ENCODE assay signal across 17 mouse cellular contexts in the genomic region with DNA sequence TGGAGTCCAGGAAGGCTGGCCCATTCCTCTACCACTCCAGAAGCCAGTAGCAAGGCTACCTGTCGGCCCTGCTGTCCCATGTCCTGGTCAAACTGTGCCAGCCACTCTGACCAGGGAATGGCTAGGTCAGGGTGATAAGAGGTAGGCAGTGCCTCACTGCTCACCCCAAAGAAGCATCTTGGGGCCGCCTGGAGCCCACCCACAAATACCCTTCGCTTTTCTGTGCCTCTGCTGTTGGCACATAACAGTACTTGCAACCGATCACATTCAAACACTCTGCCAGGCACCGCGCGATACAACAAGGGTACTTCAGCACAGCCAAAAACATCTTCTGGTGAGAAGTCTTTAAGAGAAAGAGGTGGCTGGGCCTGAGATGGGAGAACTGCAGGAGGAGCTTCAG. TPM values are rescaled to one million over a fixed set of nuclear protein-coding genes. Genes with fewer than 3 reads are reported as not detected.
DNase-seq lines count a peak whose midpoint lies in the region; ATAC-seq and TF ChIP-seq lines count a peak whose summit lies in the region.
"Had no signal": no experiment of that assay in that cellular context is flagged by ENCODE, and none has a peak within 500 bp of the region (broad histone marks: within the 10 kb centered on the region; RNA-seq: fewer than 3 reads in every experiment).

No protein-coding gene starts in this region.

- no peak for ATAC-seq in heart, embryonic 12.5 days (ENCODE audit: insufficient number of reproducible peaks, low FRiP score)
- no peak for ATAC-seq in midbrain, embryonic 13.5 days
- no peak for ATAC-seq in midbrain, postnatal 0 days (ENCODE audit: low FRiP score)
- ATAC-seq in hindbrain, embryonic 12.5 days (ENCODE audit: low FRiP score): no peak
- no peak for ATAC-seq in neural tube, embryonic 13.5 days (ENCODE audit: low read depth)
- no peak for ATAC-seq in kidney, embryonic 14.5 days (ENCODE audit: low FRiP score, low TSS enrichment)

- H3K27ac ChIP-seq in heart, embryonic 10.5 days: peak overlapping the region; percentile 4; the same call in 1 of the 2 replicates
- no peak overlapping the region for H3K27ac ChIP-seq in heart, embryonic 12.5 days (ENCODE audit: poor library complexity, severe bottlenecking)
- H3K27ac ChIP-seq in midbrain, embryonic 13.5 days: no peak overlapping the region
- H3K27ac ChIP-seq in midbrain, postnatal 0 days (ENCODE audit: low read depth, low read length): no peak overlapping the region
- H3K27ac ChIP-seq in hindbrain, embryonic 12.5 days: no peak overlapping the region
- H3K27ac ChIP-seq in neural tube, embryonic 13.5 days (replicated peaks): no peak overlapping the region
- H3K27ac ChIP-seq in kidney, embryonic 14.5 days (ENCODE audit: low read depth, low read length): no peak overlapping the region

- no peaks in the 10 kb centered on the region for H3K27me3 ChIP-seq in heart, embryonic 10.5 days (ENCODE audit: insufficient read depth, poor library complexity, severe bottlenecking)
- no peaks in the 10 kb centered on the region for H3K27me3 ChIP-seq in heart, embryonic 12.5 days (replicated peaks)
- H3K27me3 ChIP-seq in midbrain, embryonic 13.5 days: no peaks in the 10 kb centered on the region
- no peaks in the 10 kb centered on the region for H3K27me3 ChIP-seq in midbrain, postnatal 0 days (ENCODE audit: insufficient read depth, low read length)
- no peaks in the 10 kb centered on the region for H3K27me3 ChIP-seq in hindbrain, embryonic 12.5 days
- no peaks in the 10 kb centered on the region for H3K27me3 ChIP-seq in neural tube, embryonic 13.5 days
- no peaks in the 10 kb centered on the region for H3K27me3 ChIP-seq in kidney, embryonic 14.5 days (ENCODE audit: control insufficient read depth, insufficient read depth, low read length)
- H3K27me3 ChIP-seq: megakaryocyte, embryonic 14.5 days had no signal

- no peak overlapping the region for H3K9ac ChIP-seq in heart, embryonic 12.5 days
- H3K9ac ChIP-seq in midbrain, embryonic 13.5 days (replicated peaks): no peak overlapping the region; the same call in 1 of the 2 replicates
- H3K9ac ChIP-seq in midbrain, postnatal 0 days (replicated peaks; ENCODE audit: low read length, poor library complexity, severe bottlenecking): no peak overlapping the region
- H3K9ac ChIP-seq in hindbrain, embryonic 12.5 days: no peak overlapping the region
- no peak overlapping the region for H3K9ac ChIP-seq in neural tube, embryonic 13.5 days
- H3K9ac ChIP-seq in kidney, embryonic 14.5 days (ENCODE audit: low read depth, low read length): no peak overlapping the region

- H3K4me1 ChIP-seq in heart, embryonic 10.5 days: peaks cover 30% of the 10 kb centered on the region
- peaks cover 19% of the 10 kb centered on the region for H3K4me1 ChIP-seq in heart, embryonic 12.5 days (replicated peaks)
- H3K4me1 ChIP-seq in midbrain, embryonic 13.5 days (replicated peaks): peaks cover 36% of the 10 kb centered on the region
- peaks cover 9% of the 10 kb centered on the region for H3K4me1 ChIP-seq in midbrain, postnatal 0 days (ENCODE audit: insufficient read depth, low read length)
- peaks cover 21% of the 10 kb centered on the region for H3K4me1 ChIP-seq in hindbrain, embryonic 12.5 days
- H3K4me1 ChIP-seq in neural tube, embryonic 13.5 days (replicated peaks): peaks cover 30% of the 10 kb centered on the region
- peaks cover 10% of the 10 kb centered on the region; the same call in 1 of the 2 replicates for H3K4me1 ChIP-seq in kidney, embryonic 14.5 days (ENCODE audit: control insufficient read depth, insufficient read depth, low read length)

- H3K9me3 ChIP-seq in heart, embryonic 10.5 days: no peaks in the 10 kb centered on the region
- no peaks in the 10 kb centered on the region for H3K9me3 ChIP-seq in heart, embryonic 12.5 days (replicated peaks)
- no peaks in the 10 kb centered on the region for H3K9me3 ChIP-seq in midbrain, embryonic 13.5 days
- H3K9me3 ChIP-seq in midbrain, postnatal 0 days (ENCODE audit: low read length): no peaks in the 10 kb centered on the region
- no peaks in the 10 kb centered on the region for H3K9me3 ChIP-seq in hindbrain, embryonic 12.5 days (replicated peaks)
- no peaks in the 10 kb centered on the region for H3K9me3 ChIP-seq in neural tube, embryonic 13.5 days
- no peaks in the 10 kb centered on the region for H3K9me3 ChIP-seq in kidney, embryonic 14.5 days (ENCODE audit: control insufficient read depth, low read length)
- H3K9me3 ChIP-seq: megakaryocyte, embryonic 14.5 days had no signal

- DNase-seq in heart, embryonic 10.5 days (ENCODE audit: low spot score): no peak
- DNase-seq in midbrain, postnatal 0 days (ENCODE audit: low spot score): no peak
- DNase-seq in lung, adult 18-20 months: no peak
- DNase-seq: adrenal gland, postnatal 36 days; cerebellum, adult 11-12 months; heart, postnatal 10 days; kidney, adult 2 months; kidney, postnatal 14 days; lung, postnatal 14 days; retina, postnatal 1 day; right cerebral cortex, postnatal 4 days had no signal

- no peak for TF ChIP-seq CTCF in midbrain, postnatal 0 days (IDR thresholded peaks at IDR 0.05)

- H3K4me3 ChIP-seq in heart, embryonic 10.5 days: no peak overlapping the region
- H3K4me3 ChIP-seq in heart, embryonic 12.5 days: no peak overlapping the region
- peak overlapping the region; percentile 50 for H3K4me3 ChIP-seq in midbrain, embryonic 13.5 days (replicated peaks)
- H3K4me3 ChIP-seq in midbrain, postnatal 0 days (ENCODE audit: low read depth, low read length): no peak overlapping the region
- 0 out of 2 replicates have a peak overlapping the region, but pooled peaks have one; percentile 70 for H3K4me3 ChIP-seq in hindbrain, embryonic 12.5 days
- H3K4me3 ChIP-seq in neural tube, embryonic 13.5 days: peak overlapping the region; percentile 69
- H3K4me3 ChIP-seq in kidney, embryonic 14.5 days (ENCODE audit: low read length): no peak overlapping the region
- H3K4me3 ChIP-seq: megakaryocyte, embryonic 14.5 days had no signal

- H3K4me2 ChIP-seq in heart, embryonic 12.5 days: no peak overlapping the region
- peak overlapping the region; percentile 84; the same call in 1 of the 2 replicates for H3K4me2 ChIP-seq in midbrain, embryonic 13.5 days (replicated peaks)
- no peak overlapping the region; the same call in 1 of the 2 replicates for H3K4me2 ChIP-seq in midbrain, postnatal 0 days (ENCODE audit: low read depth, low read length, poor library complexity, severe bottlenecking)
- H3K4me2 ChIP-seq in hindbrain, embryonic 12.5 days (replicated peaks): 0 out of 2 replicates have a peak overlapping the region, but pooled peaks have one; percentile 81
- H3K4me2 ChIP-seq in neural tube, embryonic 13.5 days: peak overlapping the region; percentile 82; the same call in 1 of the 2 replicates
- no peak overlapping the region for H3K4me2 ChIP-seq in kidney, embryonic 14.5 days (replicated peaks; ENCODE audit: low read depth, low read length)

- peaks cover 31% of the 10 kb centered on the region for H3K36me3 ChIP-seq in heart, embryonic 10.5 days
- H3K36me3 ChIP-seq in heart, embryonic 12.5 days: peaks cover 18% of the 10 kb centered on the region
- H3K36me3 ChIP-seq in midbrain, embryonic 13.5 days: peaks cover 31% of the 10 kb centered on the region
- peaks cover 7% of the 10 kb centered on the region; the same call in 1 of the 2 replicates for H3K36me3 ChIP-seq in midbrain, postnatal 0 days (ENCODE audit: insufficient read depth, low read length)
- peaks cover 24% of the 10 kb centered on the region for H3K36me3 ChIP-seq in hindbrain, embryonic 12.5 days
- H3K36me3 ChIP-seq in neural tube, embryonic 13.5 days: peaks cover 37% of the 10 kb centered on the region
- peaks cover 22% of the 10 kb centered on the region for H3K36me3 ChIP-seq in kidney, embryonic 14.5 days (ENCODE audit: control insufficient read depth, insufficient read depth, low read length)

- 91% methylated on average over 7 of the region's 7 CpGs for WGBS in heart, embryonic 10.5 days
- 92% methylated on average over 7 of the region's 7 CpGs for whole genome bisulfite sequencing in heart, embryonic 12.5 days
- 90% methylated on average over 7 of the region's 7 CpGs for WGBS in midbrain, embryonic 13.5 days
- 89% methylated on average over 7 of the region's 7 CpGs for WGBS in midbrain, postnatal 0 days
- 97% methylated on average over 7 of the region's 7 CpGs for WGBS in hindbrain, embryonic 12.5 days
- 92% methylated on average over 7 of the region's 7 CpGs for WGBS in neural tube, embryonic 13.5 days
- 93% methylated on average over 7 of the region's 7 CpGs for WGBS in kidney, embryonic 14.5 days

RNA-seq across cellular contexts. Expression of a gene that starts 1.7 kb away (rescaled TPM):
- 2.4 and 2.9 TPM in 2 replicates for polyA plus RNA-seq in heart, embryonic 10.5 days (2016; fragmentation: Nextera tagmentation; extraction: Ambion mirVana)
- 1.5 and 1.9 TPM in 2 replicates for polyA plus RNA-seq in heart, embryonic 12.5 days (2016; fragmentation: Nextera tagmentation; extraction: Ambion mirVana)
- 16.4 and 16.9 TPM in 2 replicates for polyA plus RNA-seq in midbrain, embryonic 13.5 days (2015; fragmentation: Nextera tagmentation; extraction: Ambion mirVana)
- 9.0 and 11.4 TPM in 2 replicates for total RNA-seq in midbrain, postnatal 0 days (2014; rRNA removed)
- 10.6 and 10.9 TPM in 2 replicates for polyA plus RNA-seq in midbrain, postnatal 0 days (2015; fragmentation: Nextera tagmentation; extraction: Ambion mirVana)
- 11.0 and 11.3 TPM in 2 replicates for polyA plus RNA-seq in hindbrain, embryonic 12.5 days (2016; fragmentation: Nextera tagmentation; extraction: Ambion mirVana)
- 11.1 and 11.4 TPM in 2 replicates for polyA plus RNA-seq in neural tube, embryonic 13.5 days (2015; fragmentation: Nextera tagmentation; extraction: Ambion mirVana)
- polyA plus RNA-seq in kidney, embryonic 14.5 days (2014; fragmentation: Nextera tagmentation; extraction: Ambion mirVana): 2.9 and 4.0 TPM in 2 replicates

RNA-seq across cellular contexts. Expression of a gene that starts 14.7 kb away (rescaled TPM):
- 2.1 and 2.5 TPM in 2 replicates for polyA plus RNA-seq in heart, embryonic 10.5 days (2016; fragmentation: Nextera tagmentation; extraction: Ambion mirVana)
- polyA plus RNA-seq in heart, embryonic 12.5 days (2016; fragmentation: Nextera tagmentation; extraction: Ambion mirVana): 3.5 and 3.9 TPM in 2 replicates
- polyA plus RNA-seq in midbrain, embryonic 13.5 days (2015; fragmentation: Nextera tagmentation; extraction: Ambion mirVana): 1.4 and 2.0 TPM in 2 replicates
- total RNA-seq in midbrain, postnatal 0 days (2014; rRNA removed): 3.7 and 4.8 TPM in 2 replicates
- 2.1 and 2.7 TPM in 2 replicates for polyA plus RNA-seq in midbrain, postnatal 0 days (2015; fragmentation: Nextera tagmentation; extraction: Ambion mirVana)
- polyA plus RNA-seq in hindbrain, embryonic 12.5 days (2016; fragmentation: Nextera tagmentation; extraction: Ambion mirVana): 2.0 and 2.2 TPM in 2 replicates
- polyA plus RNA-seq in neural tube, embryonic 13.5 days (2015; fragmentation: Nextera tagmentation; extraction: Ambion mirVana): 1.6 and 2.3 TPM in 2 replicates
- 3.3 and 3.5 TPM in 2 replicates for polyA plus RNA-seq in kidney, embryonic 14.5 days (2014; fragmentation: Nextera tagmentation; extraction: Ambion mirVana)

RNA-seq across cellular contexts. Expression of a gene that starts 17.2 kb away (rescaled TPM):
- 40.6 and 46.3 TPM in 2 replicates for polyA plus RNA-seq in heart, embryonic 10.5 days (2016; fragmentation: Nextera tagmentation; extraction: Ambion mirVana)
- 33.7 and 34.2 TPM in 2 replicates for polyA plus RNA-seq in heart, embryonic 12.5 days (2016; fragmentation: Nextera tagmentation; extraction: Ambion mirVana)
- polyA plus RNA-seq in midbrain, embryonic 13.5 days (2015; fragmentation: Nextera tagmentation; extraction: Ambion mirVana): 16.8 and 19.0 TPM in 2 replicates
- 11.2 and 19.1 TPM in 2 replicates for total RNA-seq in midbrain, postnatal 0 days (2014; rRNA removed)
- polyA plus RNA-seq in midbrain, postnatal 0 days (2015; fragmentation: Nextera tagmentation; extraction: Ambion mirVana): 11.2 and 11.7 TPM in 2 replicates
- polyA plus RNA-seq in hindbrain, embryonic 12.5 days (2016; fragmentation: Nextera tagmentation; extraction: Ambion mirVana): 28.7 and 29.9 TPM in 2 replicates
- 21.1 and 23.3 TPM in 2 replicates for polyA plus RNA-seq in neural tube, embryonic 13.5 days (2015; fragmentation: Nextera tagmentation; extraction: Ambion mirVana)
- polyA plus RNA-seq in kidney, embryonic 14.5 days (2014; fragmentation: Nextera tagmentation; extraction: Ambion mirVana): 17.4 and 26.5 TPM in 2 replicates

RNA-seq across cellular contexts. Expression of a gene that starts 20.5 kb away (rescaled TPM):
- 134 and 150 TPM in 2 replicates for polyA plus RNA-seq in heart, embryonic 10.5 days (2016; fragmentation: Nextera tagmentation; extraction: Ambion mirVana)
- polyA plus RNA-seq in heart, embryonic 12.5 days (2016; fragmentation: Nextera tagmentation; extraction: Ambion mirVana): 111 and 118 TPM in 2 replicates
- 157 and 158 TPM in 2 replicates for polyA plus RNA-seq in midbrain, embryonic 13.5 days (2015; fragmentation: Nextera tagmentation; extraction: Ambion mirVana)
- 52.9 and 84.7 TPM in 2 replicates for total RNA-seq in midbrain, postnatal 0 days (2014; rRNA removed)
- polyA plus RNA-seq in midbrain, postnatal 0 days (2015; fragmentation: Nextera tagmentation; extraction: Ambion mirVana): 57.7 and 61.0 TPM in 2 replicates
- 161 and 177 TPM in 2 replicates for polyA plus RNA-seq in hindbrain, embryonic 12.5 days (2016; fragmentation: Nextera tagmentation; extraction: Ambion mirVana)
- 117 and 135 TPM in 2 replicates for polyA plus RNA-seq in neural tube, embryonic 13.5 days (2015; fragmentation: Nextera tagmentation; extraction: Ambion mirVana)
- 132 and 167 TPM in 2 replicates for polyA plus RNA-seq in kidney, embryonic 14.5 days (2014; fragmentation: Nextera tagmentation; extraction: Ambion mirVana)

RNA-seq across cellular contexts. Expression of a gene that starts 32.4 kb away (rescaled TPM):
- polyA plus RNA-seq in heart, embryonic 10.5 days (2016; fragmentation: Nextera tagmentation; extraction: Ambion mirVana): 5.9 and 7.4 TPM in 2 replicates
- 6.5 and 7.3 TPM in 2 replicates for polyA plus RNA-seq in heart, embryonic 12.5 days (2016; fragmentation: Nextera tagmentation; extraction: Ambion mirVana)
- 7.5 and 7.8 TPM in 2 replicates for polyA plus RNA-seq in midbrain, embryonic 13.5 days (2015; fragmentation: Nextera tagmentation; extraction: Ambion mirVana)
- 20.6 and 28.4 TPM in 2 replicates for total RNA-seq in midbrain, postnatal 0 days (2014; rRNA removed)
- 19.2 and 20.9 TPM in 2 replicates for polyA plus RNA-seq in midbrain, postnatal 0 days (2015; fragmentation: Nextera tagmentation; extraction: Ambion mirVana)
- 5.1 and 6.1 TPM in 2 replicates for polyA plus RNA-seq in hindbrain, embryonic 12.5 days (2016; fragmentation: Nextera tagmentation; extraction: Ambion mirVana)
- polyA plus RNA-seq in neural tube, embryonic 13.5 days (2015; fragmentation: Nextera tagmentation; extraction: Ambion mirVana): 11.8 and 13.5 TPM in 2 replicates
- 10.5 and 10.8 TPM in 2 replicates for polyA plus RNA-seq in kidney, embryonic 14.5 days (2014; fragmentation: Nextera tagmentation; extraction: Ambion mirVana)

Comparison
In these comparisons a context has a peak if more than half of its experiments do, and no peak if none do; other contexts are left out.
1. H3K4me3 ChIP-seq: peak in midbrain, embryonic 13.5 days (single experiment), hindbrain, embryonic 12.5 days (single experiment) and neural tube, embryonic 13.5 days (single experiment); none in heart, embryonic 10.5 days (single experiment), heart, embryonic 12.5 days (single experiment), midbrain, postnatal 0 days (single experiment) and kidney, embryonic 14.5 days (single experiment).
2. H3K4me2 ChIP-seq: peak in midbrain, embryonic 13.5 days (single experiment), hindbrain, embryonic 12.5 days (single experiment) and neural tube, embryonic 13.5 days (single experiment); none in heart, embryonic 12.5 days (single experiment), midbrain, postnatal 0 days (single experiment) and kidney, embryonic 14.5 days (single experiment).